Mouse (Mus musculus) myocyte (in vitro differentiated cells): ENCODE measurements around the gene Prcc.

Experiments used
- E2F4 ChIP-seq: IDR thresholded peaks from one replicate; pipeline ENCODE4 v1.6.1; 2011; ENCODE audit warnings: mild to moderate bottlenecking, control low read depth, moderate library complexity; ENCODE audit not compliant: insufficient read depth
- MYOG ChIP-seq, 3 experiments: IDR thresholded peaks; one replicate each; pipeline ENCODE4 v1.6.1; 2011; ENCODE audit warnings: control low read depth in 2 of 3, low read depth in 2 of 3, mild to moderate bottlenecking in 2 of 3; ENCODE audit not compliant: insufficient read length in 2 of 3, control insufficient read depth in 1 of 3, insufficient read depth in 1 of 3
- POLR2A ChIP-seq: IDR thresholded peaks from one replicate; pipeline ENCODE4 v1.6.1; 2011; ENCODE audit warnings: low read depth, mild to moderate bottlenecking, control low read depth, moderate library complexity; ENCODE audit not compliant: insufficient read length
- TCF12 ChIP-seq: IDR thresholded peaks from one replicate; pipeline ENCODE4 v1.6.1; 2011; ENCODE audit warnings: mild to moderate bottlenecking, control low read depth; ENCODE audit not compliant: poor library complexity, insufficient read depth, severe bottlenecking

DNA sequence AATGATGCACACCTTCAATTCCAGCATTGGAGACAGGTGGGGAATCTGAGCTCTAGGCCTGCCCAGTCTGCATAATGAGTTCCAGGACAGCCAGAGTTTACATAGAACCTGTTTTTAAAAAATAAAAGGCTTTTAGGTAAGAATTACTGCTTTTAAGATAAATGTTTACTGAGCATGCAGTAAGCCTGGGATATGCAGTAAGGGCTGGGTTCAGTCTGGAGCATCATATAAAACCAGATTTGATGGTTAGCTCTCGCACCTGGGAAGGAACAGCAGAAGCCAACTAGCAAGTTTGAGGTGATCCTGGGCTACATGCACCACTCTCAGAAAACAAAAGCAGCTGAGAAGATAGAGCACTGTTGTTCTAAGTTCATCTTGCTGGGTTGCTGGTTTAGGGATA lies 33.1 kb upstream of the Prcc start:
- TF ChIP-seq TCF12 (no peak), MYOG (IDR thresholded peaks at IDR 0.05; ENCODE audit: control insufficient read depth in 1 of 3, insufficient read depth in 1 of 3, insufficient read length in 2 of 3, low read depth in 2 of 3) (no peak), POLR2A (no peak), E2F4 (no peak)
